Mouse (Mus musculus): ENCODE results near the gene Tmed6. TPM values are rescaled to one million over a fixed set of nuclear protein-coding genes. Genes with fewer than 3 reads are reported as not detected.
A peak's percentile ranks its signal among the peaks of the same experiment; 100 is the strongest.
"Not testable (repeated sequence)": the region's sequence is repeated elsewhere in the genome, so short reads cannot be mapped to it uniquely, and the experiment has no call there.

Gene Tmed6
- polyA plus RNA-seq, 1 experiment from 2014 or later: not detected

DNA sequence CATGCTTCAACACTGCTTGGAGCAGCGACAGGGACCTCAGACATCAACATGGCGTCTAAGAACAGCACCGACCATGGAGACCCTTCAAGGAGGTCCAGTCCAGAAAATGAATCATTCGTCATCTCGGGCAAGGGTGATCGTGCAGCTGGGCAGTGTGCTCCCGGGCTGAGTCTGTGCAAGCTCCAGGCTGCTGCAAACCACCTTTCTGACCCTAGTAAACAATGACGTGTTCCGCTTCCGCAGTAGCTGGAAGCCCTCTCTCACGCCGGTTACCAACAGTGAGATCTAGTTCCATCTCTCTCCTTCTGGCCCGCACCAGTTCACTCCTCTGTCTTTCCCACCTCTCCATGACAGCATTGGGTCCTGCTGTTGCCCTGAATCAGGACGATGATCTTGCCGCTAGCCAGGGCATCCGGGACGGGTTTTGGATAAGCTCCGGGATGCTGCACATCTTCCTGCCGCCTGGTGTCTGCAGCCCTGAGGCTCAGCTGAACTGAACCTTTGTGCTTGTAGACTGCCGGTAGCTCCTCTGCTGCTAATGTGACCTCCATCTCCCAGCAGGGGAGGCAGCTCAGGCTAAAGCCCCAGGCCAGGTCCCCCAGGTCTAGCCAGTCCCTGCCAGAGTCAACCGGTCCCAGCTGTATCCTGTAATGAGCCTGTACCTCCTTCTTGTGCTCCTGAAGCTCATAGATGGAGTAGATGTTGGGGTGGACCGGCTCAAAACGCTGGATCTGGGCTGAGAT lies 43.7 kb upstream of the Tmed6 start:
- H3K4me1 ChIP-seq (replicated peaks; ENCODE audit: control insufficient read depth, insufficient read depth, low read length): no peaks in the 10 kb centered on the region; the same call in 1 of the 2 replicates
- WGBS: 68% methylated on average over 23 of the region's 23 CpGs

DNA sequence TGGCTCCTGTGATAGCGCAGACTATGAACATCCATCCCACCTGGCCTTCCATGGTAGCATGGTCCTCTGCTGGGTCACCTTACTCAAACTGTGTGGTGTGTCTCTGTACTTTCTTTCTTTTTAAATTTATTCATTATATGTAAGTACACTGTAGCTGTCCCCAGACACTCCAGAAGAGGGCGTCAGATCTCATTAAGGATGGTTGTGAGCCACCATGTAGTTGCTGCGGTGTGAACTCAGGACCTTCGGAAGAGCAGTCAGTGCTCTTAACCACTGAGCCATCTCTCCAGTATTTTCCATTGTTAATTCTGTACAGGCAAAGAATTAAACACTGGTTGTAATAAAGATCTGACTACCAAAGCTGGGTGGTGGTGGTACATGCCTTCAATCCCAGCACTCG lies 42.6 kb upstream of the Tmed6 start:
- not testable (repeated sequence) for H3K4me1 ChIP-seq (replicated peaks; ENCODE audit: control insufficient read depth, insufficient read depth, low read length); H3K9ac ChIP-seq (ENCODE audit: low read length); H3K27ac ChIP-seq (ENCODE audit: low read depth, low read length); H3K4me3 ChIP-seq (ENCODE audit: low read depth, low read length); H3K4me2 ChIP-seq (ENCODE audit: low read depth, low read length, severe bottlenecking); H3K36me3 ChIP-seq (ENCODE audit: control insufficient read depth, insufficient read depth, low read length); DNase-seq (ENCODE audit: low spot score); H3K27me3 ChIP-seq (ENCODE audit: control insufficient read depth, insufficient read depth, low read length); ATAC-seq (replicated peaks; ENCODE audit: low FRiP score); H3K9me3 ChIP-seq (ENCODE audit: control insufficient read depth, low read length)
- WGBS: 92% methylated on average over 5 of the region's 5 CpGs

More for the DNA sequence above, 43.7 kb upstream of the Tmed6 start:
- no peaks in the 10 kb centered on the region for H3K9me3 ChIP-seq (ENCODE audit: control insufficient read depth, low read length)
- no peaks in the 10 kb centered on the region for H3K27me3 ChIP-seq (ENCODE audit: control insufficient read depth, insufficient read depth, low read length)
- H3K36me3 ChIP-seq (ENCODE audit: control insufficient read depth, insufficient read depth, low read length): no peaks in the 10 kb centered on the region
- H3K9ac ChIP-seq (ENCODE audit: low read length): no peak overlapping the region
- H3K4me3 ChIP-seq (ENCODE audit: low read depth, low read length): no peak overlapping the region
- DNase-seq (ENCODE audit: low spot score) (no peak), ATAC-seq (replicated peaks; ENCODE audit: low FRiP score) (no peak)
- H3K27ac ChIP-seq (ENCODE audit: low read depth, low read length): no peak overlapping the region
- H3K4me2 ChIP-seq (ENCODE audit: low read depth, low read length, severe bottlenecking): no peak overlapping the region

DNA sequence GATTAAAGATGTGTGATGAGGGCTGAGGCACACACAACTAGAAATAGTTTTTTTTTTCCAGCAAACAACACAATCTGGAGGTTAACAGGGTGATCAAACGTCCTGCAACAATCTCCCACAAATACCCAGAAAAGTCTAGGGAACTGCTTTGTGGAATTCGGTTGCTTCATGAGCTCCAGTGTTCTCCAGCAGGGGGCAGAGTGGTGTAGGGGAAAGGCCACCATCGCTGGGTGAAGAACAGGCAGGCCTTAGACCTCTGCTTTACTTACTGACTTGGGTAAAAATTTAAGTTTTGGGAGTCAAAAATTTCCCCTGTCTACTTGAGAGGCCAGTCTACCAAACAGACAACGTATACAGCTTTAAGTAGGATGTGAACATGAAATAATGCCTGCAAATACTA lies 39.1 kb upstream of the Tmed6 start:
- H3K4me2 ChIP-seq (ENCODE audit: low read depth, low read length, severe bottlenecking): no peak overlapping the region
- no peaks in the 10 kb centered on the region for H3K4me1 ChIP-seq (replicated peaks; ENCODE audit: control insufficient read depth, insufficient read depth, low read length)
- H3K27me3 ChIP-seq (ENCODE audit: control insufficient read depth, insufficient read depth, low read length): no peaks in the 10 kb centered on the region
- DNase-seq (ENCODE audit: low spot score): peak; percentile 87
- no peak for ATAC-seq (replicated peaks; ENCODE audit: low FRiP score)
- 10% methylated on average over 4 of the region's 4 CpGs for WGBS
- H3K36me3 ChIP-seq (ENCODE audit: control insufficient read depth, insufficient read depth, low read length): no peaks in the 10 kb centered on the region
- no peaks in the 10 kb centered on the region for H3K9me3 ChIP-seq (ENCODE audit: control insufficient read depth, low read length)
- H3K9ac ChIP-seq (ENCODE audit: low read length): no peak overlapping the region
- H3K27ac ChIP-seq (ENCODE audit: low read depth, low read length): no peak overlapping the region
- no peak overlapping the region for H3K4me3 ChIP-seq (ENCODE audit: low read depth, low read length)

DNA sequence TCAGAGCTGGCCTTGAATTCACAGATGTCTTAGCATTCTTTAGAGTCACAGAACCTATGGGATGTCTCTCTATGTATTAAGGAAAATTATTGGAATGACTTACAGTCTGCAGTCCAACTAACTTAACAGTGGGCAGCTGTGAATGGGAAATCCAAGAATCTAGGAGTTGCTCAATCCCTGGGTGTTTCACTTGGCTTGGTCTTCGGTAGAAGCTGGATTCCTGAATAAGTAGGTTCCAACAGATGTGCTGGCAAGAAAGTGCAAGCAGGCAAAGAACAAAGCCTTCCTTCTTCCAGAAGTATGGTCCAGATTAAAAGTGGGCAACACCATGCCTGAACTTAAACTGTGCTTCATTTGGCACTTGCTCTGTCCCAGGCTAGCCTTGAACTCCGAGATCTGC lies 35.2 kb upstream of the Tmed6 start:
- Histone ChIP-seq H3K9me3 (ENCODE audit: control insufficient read depth, low read length) (no peaks in the 10 kb centered on the region), H3K9ac (ENCODE audit: low read length) (no peak overlapping the region), H3K4me3 (ENCODE audit: low read depth, low read length) (no peak overlapping the region), H3K36me3 (ENCODE audit: control insufficient read depth, insufficient read depth, low read length) (no peaks in the 10 kb centered on the region), H3K27ac (ENCODE audit: low read depth, low read length) (no peak overlapping the region), H3K4me1 (replicated peaks; ENCODE audit: control insufficient read depth, insufficient read depth, low read length) (no peaks in the 10 kb centered on the region), H3K4me2 (ENCODE audit: low read depth, low read length, severe bottlenecking) (no peak overlapping the region), H3K27me3 (ENCODE audit: control insufficient read depth, insufficient read depth, low read length) (no peaks in the 10 kb centered on the region)
- ATAC-seq (replicated peaks; ENCODE audit: low FRiP score) (no peak), DNase-seq (ENCODE audit: low spot score) (no peak)
- 88% methylated on average over 2 of the region's 2 CpGs for WGBS

DNA sequence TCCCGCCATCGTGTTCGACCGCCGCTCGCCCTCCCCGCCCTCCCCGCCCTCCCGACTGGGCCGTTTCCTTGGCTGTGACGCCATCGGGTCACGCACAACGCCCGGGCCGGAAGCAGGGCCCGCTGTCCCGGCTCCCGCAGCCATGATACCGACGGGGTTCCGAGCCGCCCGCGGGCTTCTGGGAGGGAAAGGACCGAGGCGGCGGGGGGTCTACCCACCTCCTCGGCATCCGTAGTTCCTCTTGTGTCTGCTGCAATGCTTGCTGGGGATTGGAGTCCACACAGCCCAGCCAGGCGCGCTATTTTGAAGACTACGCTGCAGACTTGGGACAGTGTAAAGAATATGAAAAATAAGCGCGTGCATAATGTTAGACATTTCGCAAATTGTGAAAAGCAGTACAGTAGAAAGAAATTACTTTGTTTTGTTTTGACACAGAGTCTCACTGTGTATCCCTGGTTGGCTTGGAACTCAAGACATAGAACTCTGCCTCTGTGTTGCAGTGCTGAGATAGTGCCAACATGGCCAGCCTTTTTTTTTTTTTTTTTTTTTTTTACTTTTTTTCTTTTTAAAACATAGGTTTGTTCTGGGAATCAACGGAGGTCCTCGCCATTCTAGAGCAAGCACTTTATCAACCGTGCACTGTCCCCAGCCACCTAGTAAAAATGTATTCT lies 31.1 kb upstream of the Tmed6 start, which contains the start of gene Terf2:
Terf2 (minus strand) TSS at position 182 of the 671 bp plus-strand sequence.
- H3K9me3 ChIP-seq (ENCODE audit: control insufficient read depth, low read length): no peaks in the 10 kb centered on the region
- H3K27me3 ChIP-seq (ENCODE audit: control insufficient read depth, insufficient read depth, low read length): no peaks in the 10 kb centered on the region
- H3K4me2 ChIP-seq (ENCODE audit: low read depth, low read length, severe bottlenecking): peak within 1 kb of the TSS; percentile 74
- ATAC-seq (replicated peaks; ENCODE audit: low FRiP score) (peak; percentile 96), DNase-seq (ENCODE audit: low spot score) (peak; percentile 98)
- no peaks in the 10 kb centered on the region for H3K36me3 ChIP-seq (ENCODE audit: control insufficient read depth, insufficient read depth, low read length)
- peak within 1 kb of the TSS; percentile 90 for H3K4me3 ChIP-seq (ENCODE audit: low read depth, low read length)
- H3K9ac ChIP-seq (ENCODE audit: low read length): peak within 1 kb of the TSS; percentile 85
- 4% methylated on average over 39 of the region's 39 CpGs for WGBS
- H3K4me1 ChIP-seq (replicated peaks; ENCODE audit: control insufficient read depth, insufficient read depth, low read length): 0 out of 2 replicates have a peak, but pooled peaks cover 2% of the 10 kb centered on the region
- peak within 1 kb of the TSS; percentile 78 for H3K27ac ChIP-seq (ENCODE audit: low read depth, low read length)

DNA sequence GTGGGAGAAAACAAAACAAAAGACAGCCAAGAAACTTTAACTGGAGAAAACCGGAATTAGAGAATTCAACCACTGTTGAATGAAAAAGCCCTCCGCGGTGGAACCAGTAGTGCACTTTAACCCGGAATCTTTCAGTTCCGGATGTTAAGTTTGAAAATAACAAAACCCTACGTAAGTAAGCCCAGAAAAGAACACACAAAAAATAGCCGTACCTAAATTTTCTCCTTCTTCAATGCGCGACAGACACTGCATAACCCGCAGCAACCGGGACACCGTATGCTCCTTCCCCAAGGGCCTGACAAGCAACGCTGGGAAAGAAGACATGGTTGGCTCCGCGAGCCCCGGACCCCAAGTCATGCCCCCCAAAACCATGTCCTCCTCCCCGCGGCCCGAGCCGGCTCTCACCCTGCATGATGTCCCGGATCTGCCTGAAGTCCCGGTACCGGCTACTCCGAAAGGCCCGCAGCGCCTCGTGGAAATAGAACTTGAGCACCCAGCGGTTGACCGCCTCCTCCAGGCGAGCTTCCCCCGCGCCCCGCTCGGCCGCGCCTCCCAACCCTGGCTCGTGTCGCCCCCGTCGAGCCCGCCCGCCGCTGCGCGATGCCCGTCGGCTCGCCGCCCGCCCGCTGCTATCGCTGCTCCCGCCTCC lies 30.4 kb upstream of the Tmed6 start:
- Histone ChIP-seq H3K9ac (ENCODE audit: low read length) (peak overlapping the region; percentile 85), H3K4me2 (ENCODE audit: low read depth, low read length, severe bottlenecking) (peak overlapping the region; percentile 74), H3K9me3 (ENCODE audit: control insufficient read depth, low read length) (no peaks in the 10 kb centered on the region), H3K27ac (ENCODE audit: low read depth, low read length) (peak overlapping the region; percentile 78), H3K36me3 (ENCODE audit: control insufficient read depth, insufficient read depth, low read length) (no peaks in the 10 kb centered on the region), H3K4me3 (ENCODE audit: low read depth, low read length) (peak overlapping the region; percentile 90), H3K4me1 (replicated peaks; ENCODE audit: control insufficient read depth, insufficient read depth, low read length) (0 out of 2 replicates have a peak, but pooled peaks cover 2% of the 10 kb centered on the region), H3K27me3 (ENCODE audit: control insufficient read depth, insufficient read depth, low read length) (no peaks in the 10 kb centered on the region)
- no peak for DNase-seq (ENCODE audit: low spot score)
- peak; percentile 85 for ATAC-seq (replicated peaks; ENCODE audit: low FRiP score)
- WGBS: under 1% methylated on average over 52 of the region's 53 CpGs

DNA sequence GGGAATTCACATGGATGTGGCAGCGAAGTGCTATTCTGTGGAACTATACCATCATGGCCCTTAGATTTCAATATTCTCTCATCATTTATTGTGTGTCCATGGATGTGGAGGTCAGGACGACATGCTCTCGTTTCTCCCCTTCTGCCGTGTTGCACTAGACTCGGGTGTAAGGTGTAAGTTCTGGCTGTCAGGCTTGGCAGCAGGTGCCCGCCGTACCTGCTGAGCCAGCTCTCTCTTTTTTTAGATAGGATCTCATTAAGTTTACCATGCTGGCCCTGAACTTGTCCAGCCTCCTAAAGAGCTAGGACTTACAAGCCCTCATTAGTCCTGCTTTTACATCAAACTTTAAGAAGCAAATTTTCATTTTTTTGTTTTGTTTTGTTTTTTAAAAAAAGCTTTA lies 25.1 kb upstream of the Tmed6 start:
- WGBS: 97% methylated on average over 7 of the region's 7 CpGs
- no peaks in the 10 kb centered on the region for H3K9me3 ChIP-seq (ENCODE audit: control insufficient read depth, low read length)
- no peak overlapping the region for H3K9ac ChIP-seq (ENCODE audit: low read length)
- 0 out of 2 replicates have a peak, but pooled peaks cover 2% of the 10 kb centered on the region for H3K4me1 ChIP-seq (replicated peaks; ENCODE audit: control insufficient read depth, insufficient read depth, low read length)
- no peak overlapping the region for H3K4me2 ChIP-seq (ENCODE audit: low read depth, low read length, severe bottlenecking)
- ATAC-seq (replicated peaks; ENCODE audit: low FRiP score) (no peak), DNase-seq (ENCODE audit: low spot score) (no peak)
- H3K36me3 ChIP-seq (ENCODE audit: control insufficient read depth, insufficient read depth, low read length): peaks cover 8% of the 10 kb centered on the region; the same call in 1 of the 2 replicates
- H3K27ac ChIP-seq (ENCODE audit: low read depth, low read length): no peak overlapping the region
- H3K4me3 ChIP-seq (ENCODE audit: low read depth, low read length): no peak overlapping the region
- H3K27me3 ChIP-seq (ENCODE audit: control insufficient read depth, insufficient read depth, low read length): no peaks in the 10 kb centered on the region

DNA sequence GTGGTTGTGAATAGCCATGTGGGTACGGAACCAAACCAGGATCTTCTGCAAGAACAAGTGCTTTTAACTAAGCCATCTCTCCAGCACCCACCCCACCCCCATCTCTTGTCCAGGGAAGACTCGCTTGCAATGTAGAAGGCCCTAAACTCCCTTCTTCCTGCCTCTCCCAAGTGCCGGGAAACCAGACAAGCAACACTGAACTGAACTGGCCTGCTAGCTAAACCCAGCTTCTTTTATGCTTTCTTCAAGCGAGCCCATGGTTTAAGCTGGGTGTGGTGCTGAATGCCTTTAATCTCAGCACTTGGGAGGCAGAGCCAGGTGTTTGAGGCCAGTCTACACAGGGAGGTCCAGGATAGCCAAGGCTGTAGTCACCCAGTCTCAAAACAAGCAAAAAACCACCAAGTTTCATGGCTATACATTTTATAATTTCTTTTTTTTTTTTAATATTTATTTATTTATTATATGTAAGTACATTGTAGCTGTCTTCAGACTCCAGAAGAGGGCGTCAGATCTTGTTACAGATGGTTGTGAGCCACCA lies 23.2 kb upstream of the Tmed6 start:
- 92% methylated on average over 5 of the region's 5 CpGs for WGBS
- no peaks in the 10 kb centered on the region for H3K4me1 ChIP-seq (replicated peaks; ENCODE audit: control insufficient read depth, insufficient read depth, low read length)

More for the DNA sequence above, 23.2 kb upstream of the Tmed6 start:
- ATAC-seq (replicated peaks; ENCODE audit: low FRiP score): no peak
- H3K27me3 ChIP-seq (ENCODE audit: control insufficient read depth, insufficient read depth, low read length): no peaks in the 10 kb centered on the region
- H3K9ac ChIP-seq (ENCODE audit: low read length): no peak overlapping the region
- no peak overlapping the region for H3K4me3 ChIP-seq (ENCODE audit: low read depth, low read length)
- no peak overlapping the region for H3K4me2 ChIP-seq (ENCODE audit: low read depth, low read length, severe bottlenecking)
- H3K27ac ChIP-seq (ENCODE audit: low read depth, low read length): no peak overlapping the region
- DNase-seq (ENCODE audit: low spot score): no peak
- peaks cover 9% of the 10 kb centered on the region; the same call in 1 of the 2 replicates for H3K36me3 ChIP-seq (ENCODE audit: control insufficient read depth, insufficient read depth, low read length)
- H3K9me3 ChIP-seq (ENCODE audit: control insufficient read depth, low read length): no peaks in the 10 kb centered on the region
